Mouse (Mus musculus) stomach, postnatal 0 days (tissue): Measurements from ENCODE around the gene Cers2.

ENCODE experiments used
- CTCF ChIP-seq: IDR thresholded peaks from 2 replicates; pipeline ENCODE4 v1.5.1; 2016; ENCODE audit warnings: antibody characterized with exemption, low read depth, mild to moderate bottlenecking, moderate library complexity
- EP300 ChIP-seq: optimal IDR thresholded peaks from 2 replicates; pipeline ENCODE3; 2016; ENCODE audit warnings: antibody characterized with exemption

DNA sequence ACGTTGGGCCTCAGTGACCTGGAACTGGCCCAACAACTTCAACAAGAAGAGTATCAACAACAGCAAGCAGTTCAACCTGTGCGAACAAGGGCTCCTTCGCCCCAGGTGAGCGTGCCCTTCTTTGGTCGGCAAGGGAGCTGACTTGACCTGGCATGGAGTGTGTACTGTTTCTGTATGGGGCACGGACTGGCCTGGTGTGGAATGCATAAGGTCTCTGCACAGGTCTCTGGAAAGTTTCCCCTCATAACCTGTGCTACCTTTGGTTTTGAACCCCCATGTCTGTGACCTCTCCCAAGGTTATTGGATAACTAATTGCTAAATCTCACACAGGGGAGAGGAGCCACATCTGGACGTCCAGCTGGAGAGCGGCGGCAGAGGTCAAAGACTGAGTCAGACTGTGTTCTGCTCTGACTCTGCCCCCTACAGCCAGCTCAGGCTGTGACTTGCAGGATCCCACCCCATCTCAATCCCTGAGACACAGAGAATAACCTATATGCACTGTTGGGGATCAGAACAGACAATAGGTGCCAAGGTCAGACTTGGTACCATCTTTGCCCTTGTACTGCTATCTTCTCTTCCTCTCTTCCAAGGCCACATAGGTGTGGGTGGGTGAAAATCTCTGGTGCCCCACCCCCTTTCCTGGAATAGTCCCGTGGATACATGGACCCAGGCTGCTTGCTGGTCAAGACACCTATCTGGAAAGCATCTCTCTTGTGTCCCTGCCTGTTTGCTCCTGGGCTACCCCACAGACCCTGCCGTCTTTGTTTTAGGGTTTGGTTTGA is 19.1 kb upstream of the Cers2 start:
- no peak for TF ChIP-seq EP300
- no peak for TF ChIP-seq CTCF
